Mouse (Mus musculus) MEL (cell line): ENCODE measurements around the gene Sptbn4. TPM values are rescaled to one million over a fixed set of nuclear protein-coding genes. Genes with fewer than 3 reads are reported as not detected.

Experiments used
- DNase-seq: peaks from one replicate; pipeline ENCODE4 v3.0.0; 2011; ENCODE audit warnings: low read depth, low spot score
- H3K27ac ChIP-seq: 2 replicates; pipeline ENCODE4 v1.5.1; 2012; ENCODE audit warnings: low read depth, mild to moderate bottlenecking, control low read depth, low read length, moderate library complexity; ENCODE audit not compliant: control insufficient read depth
- H3K27me3 ChIP-seq, 2 experiments: fragments of 150-350 bp in 1 of 2; sonication (generic) in 1 of 2; 2 replicates each; pipeline ENCODE4 v1.6.1; 2012; ENCODE audit warnings: low read length in 2 of 2, mild to moderate bottlenecking in 2 of 2, improper control_type of control experiment in 1 of 2, moderate library complexity in 1 of 2; ENCODE audit not compliant: insufficient read depth in 2 of 2, control insufficient read depth in 1 of 2
- H3K36me3 ChIP-seq, 2 experiments: 2 replicates each; pipeline ENCODE4 v1.6.1; 2012 to 2014; ENCODE audit warnings: low read length in 2 of 2, improper control_type of control experiment in 1 of 2, inconsistent platforms in 1 of 2, mild to moderate bottlenecking in 1 of 2; ENCODE audit not compliant: insufficient read depth in 2 of 2, control insufficient read depth in 1 of 2
- H3K4me1 ChIP-seq, 2 experiments: fragments of 150-350 bp in 1 of 2; sonication (generic) in 1 of 2; 2 replicates each; pipeline ENCODE4 v1.6.1; 2012; ENCODE audit warnings: low read length in 2 of 2, improper control_type of control experiment in 1 of 2, mild to moderate bottlenecking in 1 of 2; ENCODE audit not compliant: insufficient read depth in 2 of 2, control insufficient read depth in 1 of 2
- H3K4me3 ChIP-seq, 2 experiments: fragments of 150-350 bp in 1 of 2; sonication (generic) in 1 of 2; 2 replicates each; pipeline ENCODE4 v1.5.1; 2012; ENCODE audit warnings: low read depth in 2 of 2, low read length in 2 of 2, mild to moderate bottlenecking in 2 of 2, moderate library complexity in 2 of 2, control low read depth in 1 of 2, improper control_type of control experiment in 1 of 2; ENCODE audit not compliant: control insufficient read depth in 1 of 2, insufficient read depth in 1 of 2
- H3K79me2 ChIP-seq: 2 replicates; pipeline ENCODE4 v1.6.1; 2012; ENCODE audit warnings: mild to moderate bottlenecking, low read length, moderate library complexity; ENCODE audit not compliant: control insufficient read depth, poor library complexity, insufficient read depth
- H3K9ac ChIP-seq: 2 replicates; pipeline ENCODE4 v1.6.1; 2012; ENCODE audit warnings: low read depth, mild to moderate bottlenecking, control low read depth, low read length, moderate library complexity; ENCODE audit not compliant: control insufficient read depth, poor library complexity, severe bottlenecking
- H3K9me3 ChIP-seq: fragments of 150-350 bp; sonication (generic); replicated peaks from 2 replicates; pipeline ENCODE4 v1.6.1; 2012; ENCODE audit warnings: mild to moderate bottlenecking, low read length, improper control_type of control experiment, moderate library complexity; ENCODE audit not compliant: insufficient read depth
- BHLHE40 ChIP-seq: IDR thresholded peaks from 2 replicates; pipeline ENCODE4 v1.6.1; 2012; ENCODE audit warnings: low read depth, mild to moderate bottlenecking, inconsistent platforms, low read length, improper control_type of control experiment, borderline replicate concordance
- CHD2 ChIP-seq: IDR thresholded peaks from 2 replicates; pipeline ENCODE4 v1.6.1; 2011; ENCODE audit warnings: low read length, improper control_type of control experiment
- E2F4 ChIP-seq: IDR thresholded peaks from 2 replicates; pipeline ENCODE4 v1.6.1; 2011; ENCODE audit warnings: low read depth, low read length, improper control_type of control experiment, borderline replicate concordance
- ELF1 ChIP-seq: IDR thresholded peaks from 2 replicates; pipeline ENCODE4 v1.6.1; 2014; ENCODE audit warnings: low read depth, mild to moderate bottlenecking, inconsistent platforms, low read length, improper control_type of control experiment, moderate library complexity
- EP300 ChIP-seq, 2 experiments: IDR thresholded peaks; 2 replicates each; pipeline ENCODE4 v1.6.1; 2011; ENCODE audit warnings: improper control_type of control experiment in 2 of 2, low read length in 2 of 2, low read depth in 1 of 2, mild to moderate bottlenecking in 1 of 2
- GABPA ChIP-seq: IDR thresholded peaks from 2 replicates; pipeline ENCODE4 v1.6.1; 2012; ENCODE audit warnings: low read depth, mild to moderate bottlenecking, inconsistent platforms, low read length, improper control_type of control experiment, moderate library complexity
- GATA1 ChIP-seq: IDR thresholded peaks from 2 replicates; pipeline ENCODE4 v1.6.1; 2011; ENCODE audit warnings: low read depth, low read length, improper control_type of control experiment
- JUND ChIP-seq: IDR thresholded peaks from 2 replicates; pipeline ENCODE4 v1.6.1; 2011; ENCODE audit warnings: low read depth, mild to moderate bottlenecking, improper control_type of control experiment, low read length
- KAT2A ChIP-seq: conservative IDR thresholded peaks from 2 replicates; pipeline ENCODE4 v1.6.1; 2012; ENCODE audit warnings: low read depth, low read length, improper control_type of control experiment, inconsistent platforms
- MAFK ChIP-seq: IDR thresholded peaks from 2 replicates; pipeline ENCODE4 v1.6.1; 2011; ENCODE audit warnings: low read depth, mild to moderate bottlenecking, low read length, improper control_type of control experiment, borderline replicate concordance
- MAX ChIP-seq: IDR thresholded peaks from 2 replicates; pipeline ENCODE4 v1.6.1; 2011; ENCODE audit warnings: low read length, improper control_type of control experiment
- MAZ ChIP-seq: IDR thresholded peaks from 2 replicates; pipeline ENCODE4 v1.6.1; 2012; ENCODE audit warnings: low read depth, mild to moderate bottlenecking, inconsistent platforms, low read length, improper control_type of control experiment
- NRF1 ChIP-seq: IDR thresholded peaks from 2 replicates; pipeline ENCODE4 v1.6.1; 2014; ENCODE audit warnings: low read depth, mild to moderate bottlenecking, inconsistent platforms, low read length, improper control_type of control experiment, moderate library complexity; ENCODE audit not compliant: poor library complexity, insufficient read depth, severe bottlenecking
- POLR2AphosphoS2 ChIP-seq: IDR thresholded peaks from 2 replicates; pipeline ENCODE4 v1.6.1; 2011; ENCODE audit warnings: low read length, improper control_type of control experiment
- RAD21 ChIP-seq: IDR thresholded peaks from 2 replicates; pipeline ENCODE4 v1.6.1; 2011; ENCODE audit warnings: mild to moderate bottlenecking, low read depth, low read length, improper control_type of control experiment
- SIN3A ChIP-seq: IDR thresholded peaks from 2 replicates; pipeline ENCODE4 v1.6.1; 2012; ENCODE audit warnings: low read length, improper control_type of control experiment, inconsistent platforms
- TBP ChIP-seq: IDR thresholded peaks from 2 replicates; pipeline ENCODE4 v1.8.0; 2011; ENCODE audit warnings: low read depth, low read length, improper control_type of control experiment
- TCF12 ChIP-seq: IDR thresholded peaks from 2 replicates; pipeline ENCODE4 v1.6.1; 2014; ENCODE audit warnings: low read depth, mild to moderate bottlenecking, inconsistent platforms, low read length, improper control_type of control experiment, moderate library complexity
- UBTF ChIP-seq: IDR thresholded peaks from 2 replicates; pipeline ENCODE4 v1.6.1; 2012; ENCODE audit warnings: low read depth, mild to moderate bottlenecking, inconsistent platforms, low read length, improper control_type of control experiment, moderate library complexity, borderline replicate concordance; ENCODE audit not compliant: insufficient read depth
- USF1 ChIP-seq: IDR thresholded peaks from 2 replicates; pipeline ENCODE4 v1.6.1; 2014; ENCODE audit warnings: low read depth, mild to moderate bottlenecking, inconsistent platforms, low read length, improper control_type of control experiment, moderate library complexity
- USF2 ChIP-seq, 2 experiments: IDR thresholded peaks; 2 replicates each; pipeline ENCODE4 v1.6.1; 2011 to 2012; ENCODE audit warnings: improper control_type of control experiment in 2 of 2, low read length in 2 of 2, borderline replicate concordance in 1 of 2, inconsistent platforms in 1 of 2, low read depth in 1 of 2, mild to moderate bottlenecking in 1 of 2; ENCODE audit not compliant: insufficient read depth in 1 of 2
- ZKSCAN1 ChIP-seq: IDR thresholded peaks from 2 replicates; pipeline ENCODE4 v1.6.1; 2012; ENCODE audit warnings: low read depth, mild to moderate bottlenecking, inconsistent platforms, low read length, improper control_type of control experiment, moderate library complexity
- ZMIZ1 ChIP-seq: IDR thresholded peaks from 2 replicates; pipeline ENCODE4 v1.6.1; 2012; ENCODE audit warnings: low read depth, mild to moderate bottlenecking, inconsistent platforms, low read length, improper control_type of control experiment, moderate library complexity
- ZNF384 ChIP-seq: IDR thresholded peaks from 2 replicates; pipeline ENCODE4 v1.6.1; 2012; ENCODE audit warnings: low read depth, mild to moderate bottlenecking, inconsistent platforms, low read length, improper control_type of control experiment
- polyA plus RNA-seq, 2 experiments: library from polyadenylated mRNA; stranded (reverse) in 1 of 2; unstranded in 1 of 2; fragments of >175 nt in 1 of 2; fragments of >200 nt in 1 of 2; gene quantifications; 2 replicates each; pipeline versions ENCODE4 v1.2.1 to v1.2.4; 2012; ENCODE audit warnings: low replicate concordance in 2 of 2, low read depth in 1 of 2; ENCODE audit not compliant: insufficient read length in 2 of 2, insufficient read depth in 1 of 2, missing spikeins in 1 of 2
- total RNA-seq: library from RNA; depleted of rRNA; stranded (reverse); fragments of 300-350 nt; gene quantifications from 2 replicates; pipeline ENCODE4 v1.2.3, GENCODE M21; 2012

Gene Sptbn4
- total and polyA plus RNA-seq, 3 experiments, result 0.19 to 0.68 TPM; not detected in 1

- Histone ChIP-seq H3K9ac (peak overlapping the region; percentile 87), H3K27me3 (no peaks in the 10 kb centered on the region), H3K4me3 (peak overlapping the region; percentile 84 to 94), H3K36me3 (peaks cover 0 to 38% of the 10 kb centered on the region in 2 experiments; a peak in 2 of 4 replicates), H3K79me2 (peaks cover 11% of the 10 kb centered on the region), H3K27ac (peak overlapping the region; percentile 78), H3K9me3 (no peaks in the 10 kb centered on the region), H3K4me1 (peaks cover 13 to 32% of the 10 kb centered on the region in 2 experiments)
- peak; percentile 76 for DNase-seq
- TF ChIP-seq RAD21, result no peak
- no peak for TF ChIP-seq UBTF
- TF ChIP-seq GABPA, result no peak
- TF ChIP-seq EP300 (IDR thresholded peaks at IDR 0.05; ENCODE audit: low read depth in 1 of 2, low read length in 2 of 2), result no peak
- no peak for TF ChIP-seq ZKSCAN1
- TF ChIP-seq JUND, result no peak
- TF ChIP-seq CHD2, result no peak; the same call in 1 of the 2 replicates
- no peak for TF ChIP-seq MAZ
- TF ChIP-seq USF1, result no peak
- no peak for TF ChIP-seq MAFK
- no peak for TF ChIP-seq TBP
- TF ChIP-seq POLR2AphosphoS2, result no peak
- no peak for TF ChIP-seq ELF1
- no peak for TF ChIP-seq ZMIZ1
- TF ChIP-seq E2F4, result no peak
- no peak for TF ChIP-seq USF2 (IDR thresholded peaks at IDR 0.05; ENCODE audit: borderline replicate concordance in 1 of 2, insufficient read depth in 1 of 2, low read depth in 1 of 2, low read length in 2 of 2)
- TF ChIP-seq GATA1, result no peak
- TF ChIP-seq BHLHE40, result no peak
- TF ChIP-seq TCF12, result 0 out of 2 replicates have a peak, but pooled peaks have one; percentile 20
- no peak for TF ChIP-seq KAT2A
- TF ChIP-seq ZNF384, result peak; percentile 93
- TF ChIP-seq NRF1, result peak; percentile 64
- TF ChIP-seq MAX, result no peak
- TF ChIP-seq SIN3A, result no peak
Measured at GRCm38 (mm10) chr7:27487740-27488268, 40.3 kb upstream of the Sptbn4 start.
